Mouse (Mus musculus): ENCODE data around the gene Srrm1. TPM values are rescaled to one million over a fixed set of nuclear protein-coding genes. Genes with fewer than 3 reads are reported as not detected.

The Srrm1 gene
- total and polyA plus RNA-seq, 3 experiments, result 26.9 to 285 (median 138) TPM

GRCm38 (mm10) chr4:135323021-135323420 is 30.1 kb downstream of the Srrm1 start:
- H3K4me3 ChIP-seq (ENCODE audit: control insufficient read depth in 1 of 2, insufficient read depth in 1 of 2, low read depth in 2 of 2, low read length in 2 of 2), result no peak overlapping the region
- no peaks in the 10 kb centered on the region for H3K27me3 ChIP-seq (ENCODE audit: control insufficient read depth in 1 of 2, insufficient read depth in 2 of 2, low read length in 2 of 2)
- no peaks in the 10 kb centered on the region for H3K4me1 ChIP-seq (ENCODE audit: control insufficient read depth in 1 of 2, insufficient read depth in 2 of 2, low read length in 2 of 2)
- H3K79me2 ChIP-seq (ENCODE audit: control insufficient read depth, insufficient read depth, low read length, poor library complexity), result no peaks in the 10 kb centered on the region; the same call in 1 of the 2 replicates
- no peak overlapping the region for H3K9ac ChIP-seq (ENCODE audit: control insufficient read depth, low read depth, low read length, poor library complexity, severe bottlenecking)
- TF ChIP-seq ELF1 (IDR thresholded peaks at IDR 0.05; ENCODE audit: low read depth, low read length), result no peak
- no peak for TF ChIP-seq CHD1 (IDR thresholded peaks at IDR 0.05; ENCODE audit: low read depth, low read length)
- no peak for TF ChIP-seq KAT2A (conservative IDR thresholded peaks at IDR 0.05; ENCODE audit: low read depth, low read length)
- no peak for TF ChIP-seq ZKSCAN1 (IDR thresholded peaks at IDR 0.05; ENCODE audit: low read depth, low read length)
- no peak for TF ChIP-seq NELFE (IDR thresholded peaks at IDR 0.05; ENCODE audit: low read depth, low read length)
- TF ChIP-seq ZNF384 (IDR thresholded peaks at IDR 0.05; ENCODE audit: low read depth, low read length), result no peak
- TF ChIP-seq POLR2AphosphoS5 (IDR thresholded peaks at IDR 0.05; ENCODE audit: borderline replicate concordance, low read depth, low read length), result no peak
- H3K27ac ChIP-seq (ENCODE audit: control insufficient read depth, low read depth, low read length), result no peak overlapping the region
- H3K9me3 ChIP-seq (replicated peaks; ENCODE audit: insufficient read depth, low read length), result no peaks in the 10 kb centered on the region
- DNase-seq (ENCODE audit: low read depth, low spot score), result no peak
- peaks cover 0 to 44% of the 10 kb centered on the region in 2 experiments; a peak in 2 of 4 replicates for H3K36me3 ChIP-seq (ENCODE audit: control insufficient read depth in 1 of 2, insufficient read depth in 2 of 2, low read length in 2 of 2)

- DNase-seq (ENCODE audit: low read depth, low spot score), result peak; percentile 84
- TF ChIP-seq MXI1 (IDR thresholded peaks at IDR 0.05; ENCODE audit: low read depth, low read length) (no peak), CTCF (IDR thresholded peaks at IDR 0.05 in 2 of 3, conservative IDR thresholded peaks at IDR 0.05 in 1 of 3; ENCODE audit: control insufficient read depth in 1 of 3, insufficient read depth in 1 of 3, low read depth in 2 of 3, low read length in 3 of 3, poor library complexity in 1 of 3, severe bottlenecking in 1 of 3) (peak; percentile 79 to 95 (median 90)), POLR2AphosphoS2 (IDR thresholded peaks at IDR 0.05; ENCODE audit: low read length) (peak; percentile 46; the same call in 1 of the 2 replicates), SMC3 (IDR thresholded peaks at IDR 0.05; ENCODE audit: low read depth, low read length) (peak; percentile 94), TBP (IDR thresholded peaks at IDR 0.05; ENCODE audit: low read depth, low read length) (0 out of 2 replicates have a peak, but pooled peaks have one; percentile 18), ZC3H11A (IDR thresholded peaks at IDR 0.05; ENCODE audit: low read depth, low read length) (peak; percentile 95), TCF12 (IDR thresholded peaks at IDR 0.05; ENCODE audit: low read depth, low read length) (no peak), BHLHE40 (IDR thresholded peaks at IDR 0.05; ENCODE audit: borderline replicate concordance, low read depth, low read length) (no peak), RAD21 (IDR thresholded peaks at IDR 0.05; ENCODE audit: low read depth, low read length) (peak; percentile 89), TAL1 (IDR thresholded peaks at IDR 0.05; ENCODE audit: low read length) (no peak), POLR2A (IDR thresholded peaks at IDR 0.05; ENCODE audit: control insufficient read depth in 1 of 2, insufficient read depth in 1 of 2, low read depth in 1 of 2, low read length in 2 of 2, poor library complexity in 1 of 2) (peak in 1 of 2 experiments; percentile 21; a peak in 1 of 4 replicates)
Observed at GRCm38 (mm10) chr4:135317966-135318365, 35.2 kb downstream of the Srrm1 start.

More at GRCm38 (mm10) chr4:135317966-135318365, 35.2 kb downstream of the Srrm1 start:
- H3K36me3 ChIP-seq (ENCODE audit: control insufficient read depth in 1 of 2, insufficient read depth in 2 of 2, low read length in 2 of 2), result peaks cover 0 to 12% of the 10 kb centered on the region in 2 experiments; a peak in 3 of 4 replicates
- H3K79me2 ChIP-seq (ENCODE audit: control insufficient read depth, insufficient read depth, low read length, poor library complexity), result no peaks in the 10 kb centered on the region; the same call in 1 of the 2 replicates
- no peak overlapping the region for H3K4me3 ChIP-seq (ENCODE audit: control insufficient read depth in 1 of 2, insufficient read depth in 1 of 2, low read depth in 2 of 2, low read length in 2 of 2)
- no peaks in the 10 kb centered on the region for H3K9me3 ChIP-seq (replicated peaks; ENCODE audit: insufficient read depth, low read length)
- no peak overlapping the region for H3K27ac ChIP-seq (ENCODE audit: control insufficient read depth, low read depth, low read length)
- no peaks in the 10 kb centered on the region for H3K27me3 ChIP-seq (ENCODE audit: control insufficient read depth in 1 of 2, insufficient read depth in 2 of 2, low read length in 2 of 2)
- no peak overlapping the region for H3K9ac ChIP-seq (ENCODE audit: control insufficient read depth, low read depth, low read length, poor library complexity, severe bottlenecking)
- H3K4me1 ChIP-seq (ENCODE audit: control insufficient read depth in 1 of 2, insufficient read depth in 2 of 2, low read length in 2 of 2), result peaks cover 0 to under 1% of the 10 kb centered on the region in 2 experiments; a peak in 1 of 4 replicates
